Mouse (Mus musculus): ENCODE data around the gene Gm7879.

Gm7879 gene

DNA sequence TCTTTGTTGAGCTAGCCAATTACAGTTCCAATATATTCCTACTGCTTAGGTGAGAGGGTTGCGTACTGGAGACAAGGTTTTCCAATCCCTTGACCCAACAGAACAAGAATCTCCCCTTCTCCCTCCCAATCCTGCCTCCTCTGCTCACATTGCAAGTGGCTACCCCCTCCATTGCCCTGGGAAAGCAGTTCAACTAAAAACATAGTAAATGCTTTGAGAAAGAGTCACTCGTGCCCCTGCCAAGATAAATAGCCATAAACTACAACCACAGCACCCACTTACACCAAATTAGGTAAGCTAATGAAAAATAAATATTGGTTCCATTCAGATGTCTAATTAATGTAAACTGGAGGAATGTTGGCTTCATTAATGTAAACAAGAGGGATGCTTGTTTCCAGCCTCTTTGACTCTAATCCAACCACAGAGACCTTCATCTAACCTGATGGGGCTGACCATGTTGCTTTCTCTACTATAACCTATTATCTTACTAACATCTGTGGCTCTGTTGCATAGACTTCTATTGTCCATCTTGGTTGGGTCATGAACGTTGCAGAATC lies 47.0 kb downstream of the Gm7879 start:
- TF ChIP-seq POU5F1 (IDR thresholded peaks at IDR 0.05; ENCODE audit: borderline replicate concordance, low read length) (no peak), NANOG (IDR thresholded peaks at IDR 0.05; ENCODE audit: borderline replicate concordance, low read length) (no peak), CTCF (conservative IDR thresholded peaks at IDR 0.05; ENCODE audit: low read length) (no peak)
- H3K27me3 ChIP-seq (ENCODE audit: insufficient read depth, low read length): 0 out of 2 replicates have a peak, but pooled peaks cover 2% of the 10 kb centered on the region
- H3K4me3 ChIP-seq (replicated peaks; ENCODE audit: low read length): no peak overlapping the region
- no peaks in the 10 kb centered on the region for H3K4me1 ChIP-seq (replicated peaks; ENCODE audit: low read depth, low read length)
- no peaks in the 10 kb centered on the region for H3K36me3 ChIP-seq (ENCODE audit: insufficient read depth, low read length)
- H3K9me3 ChIP-seq (ENCODE audit: low read length): peaks cover 46% of the 10 kb centered on the region

GRCm38 (mm10) chr5:43961056-43961455 lies 48.1 kb downstream of the Gm7879 start:
- Histone ChIP-seq H3K9me3 (ENCODE audit: low read length) (peaks cover 51% of the 10 kb centered on the region), H3K36me3 (ENCODE audit: insufficient read depth, low read length) (no peaks in the 10 kb centered on the region), H3K27me3 (ENCODE audit: insufficient read depth, low read length) (0 out of 2 replicates have a peak, but pooled peaks cover 10% of the 10 kb centered on the region), H3K4me3 (replicated peaks; ENCODE audit: low read length) (no peak overlapping the region), H3K4me1 (replicated peaks; ENCODE audit: low read depth, low read length) (no peaks in the 10 kb centered on the region)
- TF ChIP-seq CTCF (conservative IDR thresholded peaks at IDR 0.05; ENCODE audit: low read length) (no peak), NANOG (IDR thresholded peaks at IDR 0.05; ENCODE audit: borderline replicate concordance, low read length) (no peak), POU5F1 (IDR thresholded peaks at IDR 0.05; ENCODE audit: borderline replicate concordance, low read length) (no peak)
